Mouse (Mus musculus): Measurements from ENCODE around the gene Coq5.
A peak's percentile ranks its signal among the peaks of the same experiment; 100 is the strongest.

Gene Coq5

GRCm38 (mm10) chr5:115312354-115312753, 32.9 kb downstream of the Coq5 start:
- no peak for DNase-seq (ENCODE audit: low read depth, low spot score)

- no peak for DNase-seq (ENCODE audit: low read depth, low spot score)
These were observed 33.6 kb downstream of the Coq5 start for GRCm38 (mm10) chr5:115312816-115313667.

GRCm38 (mm10) chr5:115313668-115313943, 34.1 kb downstream of the Coq5 start:
- DNase-seq (ENCODE audit: low read depth, low spot score) = no peak

GRCm38 (mm10) chr5:115316968-115317644, 37.6 kb downstream of the Coq5 start:
- no peak for DNase-seq (ENCODE audit: low read depth, low spot score)

- peak; percentile 40 for DNase-seq (ENCODE audit: low read depth, low spot score)
These were observed 38.3 kb downstream of the Coq5 start for GRCm38 (mm10) chr5:115317645-115318328.

- peak; percentile 58 for DNase-seq (ENCODE audit: low read depth, low spot score)
These were observed 39.8 kb downstream of the Coq5 start for GRCm38 (mm10) chr5:115319004-115319940.

GRCm38 (mm10) chr5:115326256-115326831, 46.9 kb downstream of the Coq5 start:
- DNase-seq (ENCODE audit: low read depth, low spot score) = no peak

GRCm38 (mm10) chr5:115326875-115327609, 47.6 kb downstream of the Coq5 start, which contains the start of gene Srsf9:
Gene Srsf9 (plus strand): TSS chr5:115327177.
- peak; percentile 97 for DNase-seq (ENCODE audit: low read depth, low spot score)

- no peak for DNase-seq (ENCODE audit: low read depth, low spot score)
These were observed 48.4 kb downstream of the Coq5 start for GRCm38 (mm10) chr5:115327610-115328548.

GRCm38 (mm10) chr5:115330955-115331354, 51.5 kb downstream of the Coq5 start:
- no peak for DNase-seq (ENCODE audit: low read depth, low spot score)

- DNase-seq (ENCODE audit: low read depth, low spot score) = no peak
These were observed 54.2 kb downstream of the Coq5 start for GRCm38 (mm10) chr5:115333626-115334025.

GRCm38 (mm10) chr5:115340007-115340406, 60.5 kb downstream of the Coq5 start:
- DNase-seq (ENCODE audit: low read depth, low spot score) = no peak

- peak; percentile 94 for DNase-seq (ENCODE audit: low read depth, low spot score)
These were observed 61.3 kb downstream of the Coq5 start, which contains the start of the genes Gatc and Triap1 for GRCm38 (mm10) chr5:115340577-115341313. Gene Gatc (minus strand): TSS chr5:115341178. Gene Triap1 (plus strand): TSS chr5:115341225.

- DNase-seq (ENCODE audit: low read depth, low spot score) = no peak
These were observed 62.1 kb downstream of the Coq5 start for GRCm38 (mm10) chr5:115341314-115342165.
